Mouse (Mus musculus) hindbrain, embryonic 15.5 days (tissue): ENCODE data around the gene Gtpbp4. TPM values are rescaled to one million over a fixed set of nuclear protein-coding genes. Genes with fewer than 3 reads are reported as not detected.

Experiments used
- ATAC-seq: fragments of 200-750 bp; cut with Nextera tagmentation; 2 replicates; pipeline ENCODE4 v1.8.0; 2017; ENCODE audit warnings: low read depth, moderate number of reproducible peaks, moderate TSS enrichment; ENCODE audit not compliant: low FRiP score
- H3K27ac ChIP-seq: fragments of 300-500 bp; sonication (generic); replicated peaks from 2 replicates; pipeline ENCODE4 v1.5.1; 2015; ENCODE audit warnings: mild to moderate bottlenecking, inconsistent platforms
- H3K27me3 ChIP-seq: fragments of 300-500 bp; sonication (generic); 2 replicates; pipeline ENCODE4 v1.6.1; 2015; ENCODE audit warnings: control low read depth, inconsistent platforms
- H3K36me3 ChIP-seq: fragments of 300-500 bp; sonication (generic); 2 replicates; pipeline ENCODE4 v1.6.1; 2015; ENCODE audit warnings: control low read depth, inconsistent platforms
- H3K4me1 ChIP-seq: fragments of 300-500 bp; sonication (generic); replicated peaks from 2 replicates; pipeline ENCODE4 v1.6.1; 2015; ENCODE audit warnings: control low read depth, inconsistent platforms
- H3K4me2 ChIP-seq: fragments of 300-500 bp; sonication (generic); 2 replicates; pipeline ENCODE4 v1.6.1; 2015; ENCODE audit warnings: moderate library complexity, mild to moderate bottlenecking, inconsistent platforms
- H3K4me3 ChIP-seq: fragments of 300-500 bp; sonication (generic); 2 replicates; pipeline ENCODE4 v1.5.1; 2015; ENCODE audit warnings: mild to moderate bottlenecking, inconsistent platforms
- H3K9ac ChIP-seq: fragments of 300-500 bp; sonication (generic); 2 replicates; pipeline ENCODE4 v1.6.1; 2015; ENCODE audit warnings: inconsistent platforms
- H3K9me3 ChIP-seq: fragments of 300-500 bp; sonication (generic); 2 replicates; pipeline ENCODE4 v1.6.1; 2016; ENCODE audit warnings: control low read depth, inconsistent platforms
- WGBS: fragments of 180-500 bp; shearing (Covaris S2); methylation state at CpG from one replicate; pipeline ENCODE4 v1.1.7; 2015; 5-methylcytosine and 5-hydroxymethylcytosine counted together
- polyA plus RNA-seq: library from polyadenylated mRNA; unstranded; fragments of >200 nt; fragmentation: Nextera tagmentation; extraction: Ambion mirVana; gene quantifications from 2 replicates; pipeline ENCODE4 v1.2.1, GENCODE M21; 2015

The Gtpbp4 gene
- polyA plus RNA-seq: 61.0 and 62.6 TPM in 2 replicates

GRCm38 (mm10) chr13:8995990-8996786, at the start of gene Gtpbp4:
Gene Gtpbp4, minus strand, starts transcription at chr13:8996083.
- peak; percentile 99 for ATAC-seq
- Histone ChIP-seq H3K27me3 (no peaks in the 10 kb centered on the region), H3K9ac (peak within 1 kb of the TSS; percentile 98), H3K27ac (peak within 1 kb of the TSS; percentile 93), H3K4me3 (peak within 1 kb of the TSS; percentile 93), H3K9me3 (no peaks in the 10 kb centered on the region), H3K4me1 (peaks cover 21% of the 10 kb centered on the region), H3K4me2 (peak within 1 kb of the TSS; percentile 70), H3K36me3 (no peaks in the 10 kb centered on the region; the same call in 1 of the 2 replicates)
- WGBS: under 1% methylated on average over 51 of the region's 51 CpGs

- ATAC-seq: no peak
- no peaks in the 10 kb centered on the region for H3K36me3 ChIP-seq
- H3K27me3 ChIP-seq: no peaks in the 10 kb centered on the region
- WGBS: 98% methylated on average over 1 of the region's 1 CpGs
- no peak overlapping the region for H3K9ac ChIP-seq
- no peak overlapping the region for H3K27ac ChIP-seq
- no peak overlapping the region for H3K4me2 ChIP-seq
- H3K9me3 ChIP-seq: no peaks in the 10 kb centered on the region
- H3K4me1 ChIP-seq: no peaks in the 10 kb centered on the region
- no peak overlapping the region for H3K4me3 ChIP-seq
Measured at GRCm38 (mm10) chr13:9044731-9045130, 48.8 kb upstream of the Gtpbp4 start.

- H3K9me3 ChIP-seq: no peaks in the 10 kb centered on the region
- no peak overlapping the region for H3K4me3 ChIP-seq
- 61% methylated on average over 3 of the region's 3 CpGs for WGBS
- H3K4me1 ChIP-seq: no peaks in the 10 kb centered on the region
- no peak overlapping the region for H3K27ac ChIP-seq
- no peak overlapping the region for H3K9ac ChIP-seq
- no peak overlapping the region for H3K4me2 ChIP-seq
- H3K36me3 ChIP-seq: no peaks in the 10 kb centered on the region
- no peak for ATAC-seq
- H3K27me3 ChIP-seq: no peaks in the 10 kb centered on the region
Measured at GRCm38 (mm10) chr13:9043289-9044049, 47.6 kb upstream of the Gtpbp4 start.

- Histone ChIP-seq H3K9ac (no peak overlapping the region), H3K9me3 (no peaks in the 10 kb centered on the region)
- WGBS: 75% methylated on average over 1 of the region's 1 CpGs
Measured at GRCm38 (mm10) chr13:9040626-9041025, 44.7 kb upstream of the Gtpbp4 start.

GRCm38 (mm10) chr13:9031996-9032661, 36.2 kb upstream of the Gtpbp4 start:
- Histone ChIP-seq H3K27me3 (no peaks in the 10 kb centered on the region), H3K36me3 (no peaks in the 10 kb centered on the region), H3K4me3 (no peak overlapping the region), H3K9me3 (no peaks in the 10 kb centered on the region), H3K4me2 (no peak overlapping the region), H3K9ac (no peak overlapping the region), H3K27ac (no peak overlapping the region), H3K4me1 (no peaks in the 10 kb centered on the region)
- no peak for ATAC-seq
- 76% methylated on average over 8 of the region's 8 CpGs for WGBS

More at GRCm38 (mm10) chr13:9040626-9041025, 44.7 kb upstream of the Gtpbp4 start:
- no peaks in the 10 kb centered on the region for H3K4me1 ChIP-seq
- H3K36me3 ChIP-seq: no peaks in the 10 kb centered on the region
- ATAC-seq: no peak
- no peak overlapping the region for H3K4me3 ChIP-seq
- H3K4me2 ChIP-seq: no peak overlapping the region
- H3K27ac ChIP-seq: no peak overlapping the region
- H3K27me3 ChIP-seq: no peaks in the 10 kb centered on the region

GRCm38 (mm10) chr13:9030364-9030763, 34.5 kb upstream of the Gtpbp4 start:
- Histone ChIP-seq H3K27ac (no peak overlapping the region), H3K4me1 (no peaks in the 10 kb centered on the region), H3K27me3 (no peaks in the 10 kb centered on the region), H3K36me3 (no peaks in the 10 kb centered on the region), H3K4me3 (no peak overlapping the region), H3K4me2 (no peak overlapping the region), H3K9ac (no peak overlapping the region), H3K9me3 (no peaks in the 10 kb centered on the region)
- no peak for ATAC-seq
- WGBS: 87% methylated on average over 4 of the region's 4 CpGs

- H3K27ac ChIP-seq: no peak overlapping the region
- H3K4me2 ChIP-seq: no peak overlapping the region
- H3K27me3 ChIP-seq: no peaks in the 10 kb centered on the region
- H3K9ac ChIP-seq: no peak overlapping the region
- H3K36me3 ChIP-seq: no peaks in the 10 kb centered on the region
- H3K9me3 ChIP-seq: no peaks in the 10 kb centered on the region
- no peak for ATAC-seq
- no peak overlapping the region for H3K4me3 ChIP-seq
- no peaks in the 10 kb centered on the region for H3K4me1 ChIP-seq
- 83% methylated on average over 1 of the region's 1 CpGs for WGBS
Measured at GRCm38 (mm10) chr13:9027251-9027650, 31.4 kb upstream of the Gtpbp4 start.

GRCm38 (mm10) chr13:9022623-9023022, 26.7 kb upstream of the Gtpbp4 start:
- H3K9ac ChIP-seq: no peak overlapping the region
- no peak overlapping the region for H3K27ac ChIP-seq
- WGBS: 90% methylated on average over 1 of the region's 1 CpGs
- H3K9me3 ChIP-seq: no peaks in the 10 kb centered on the region
- no peaks in the 10 kb centered on the region for H3K36me3 ChIP-seq
- H3K27me3 ChIP-seq: no peaks in the 10 kb centered on the region
- no peak overlapping the region for H3K4me2 ChIP-seq
- H3K4me3 ChIP-seq: no peak overlapping the region
- no peak for ATAC-seq
- H3K4me1 ChIP-seq: no peaks in the 10 kb centered on the region

- WGBS: 91% methylated on average over 7 of the region's 7 CpGs
- Histone ChIP-seq H3K4me1 (no peaks in the 10 kb centered on the region), H3K4me2 (no peak overlapping the region), H3K9me3 (no peaks in the 10 kb centered on the region), H3K4me3 (no peak overlapping the region), H3K9ac (no peak overlapping the region), H3K27me3 (no peaks in the 10 kb centered on the region), H3K27ac (no peak overlapping the region), H3K36me3 (no peaks in the 10 kb centered on the region)
- no peak for ATAC-seq
Measured at GRCm38 (mm10) chr13:9021556-9021955, 25.7 kb upstream of the Gtpbp4 start.

- H3K4me1 ChIP-seq: no peaks in the 10 kb centered on the region
- H3K27ac ChIP-seq: no peak overlapping the region
- no peaks in the 10 kb centered on the region for H3K27me3 ChIP-seq
- no peaks in the 10 kb centered on the region for H3K36me3 ChIP-seq
- no peak overlapping the region for H3K4me2 ChIP-seq
- 85% methylated on average over 4 of the region's 4 CpGs for WGBS
- H3K9me3 ChIP-seq: no peaks in the 10 kb centered on the region
- H3K9ac ChIP-seq: no peak overlapping the region
- no peak overlapping the region for H3K4me3 ChIP-seq
- ATAC-seq: no peak
Measured at GRCm38 (mm10) chr13:9019713-9020112, 23.8 kb upstream of the Gtpbp4 start.

GRCm38 (mm10) chr13:9018974-9019587, 23.2 kb upstream of the Gtpbp4 start:
- no peak overlapping the region for H3K4me3 ChIP-seq
- no peaks in the 10 kb centered on the region for H3K4me1 ChIP-seq
- H3K9ac ChIP-seq: no peak overlapping the region
- no peaks in the 10 kb centered on the region for H3K27me3 ChIP-seq
- H3K36me3 ChIP-seq: no peaks in the 10 kb centered on the region
- no peaks in the 10 kb centered on the region for H3K9me3 ChIP-seq
- WGBS: 75% methylated on average over 2 of the region's 2 CpGs
- H3K4me2 ChIP-seq: no peak overlapping the region
- H3K27ac ChIP-seq: no peak overlapping the region
- ATAC-seq: no peak
